Comparison of ENCODE assay signal across 20 mouse cellular contexts in genomic region chr8:78844559-78844958, GRCm38 (mm10). TPM values are rescaled to one million over a fixed set of nuclear protein-coding genes. Genes with fewer than 3 reads are reported as not detected.
DNase-seq lines count a peak whose midpoint lies in the region; ATAC-seq and TF ChIP-seq lines count a peak whose summit lies in the region.
"Had no signal": no experiment of that assay in that cellular context is flagged by ENCODE, and none has a peak within 500 bp of the region (broad histone marks: within the 10 kb centered on the region; RNA-seq: fewer than 3 reads in every experiment).

No protein-coding gene starts in this region.

- no peak for TF ChIP-seq CTCF in G1E (IDR thresholded peaks at IDR 0.05; ENCODE audit: low read depth, low read length)

- H3K4me2 ChIP-seq in hindbrain, embryonic 14.5 days (replicated peaks), result no peak overlapping the region
- H3K4me2 ChIP-seq: embryonic facial prominence, embryonic 12.5 days; forebrain, embryonic 13.5 days; forebrain, embryonic 15.5 days had no signal

- H3K27me3 ChIP-seq in heart, embryonic 10.5 days (ENCODE audit: insufficient read depth, poor library complexity, severe bottlenecking), result no peaks in the 10 kb centered on the region
- H3K27me3 ChIP-seq in G1E (ENCODE audit: insufficient read depth, low read length), result peaks cover 15% of the 10 kb centered on the region
- H3K27me3 ChIP-seq in hindbrain, embryonic 14.5 days (ENCODE audit: control insufficient read depth, insufficient read depth, low read length), result no peaks in the 10 kb centered on the region
- H3K27me3 ChIP-seq: embryonic facial prominence, embryonic 12.5 days; forebrain, embryonic 13.5 days; forebrain, embryonic 15.5 days had no signal

- H3K9ac ChIP-seq in hindbrain, embryonic 14.5 days, result no peak overlapping the region
- H3K9ac ChIP-seq: embryonic facial prominence, embryonic 12.5 days; forebrain, embryonic 13.5 days; forebrain, embryonic 15.5 days; forebrain, postnatal 0 days had no signal

- no peaks in the 10 kb centered on the region for H3K9me3 ChIP-seq in heart, embryonic 10.5 days
- H3K9me3 ChIP-seq in G1E (replicated peaks), result no peaks in the 10 kb centered on the region
- no peaks in the 10 kb centered on the region for H3K9me3 ChIP-seq in hindbrain, embryonic 14.5 days (ENCODE audit: control insufficient read depth, low read length)
- H3K9me3 ChIP-seq: embryonic facial prominence, embryonic 10.5 days; embryonic facial prominence, embryonic 12.5 days; forebrain, embryonic 13.5 days; forebrain, embryonic 15.5 days had no signal

- no peak overlapping the region for H3K4me3 ChIP-seq in heart, embryonic 10.5 days
- H3K4me3 ChIP-seq in G1E (ENCODE audit: low read depth, low read length), result no peak overlapping the region
- H3K4me3 ChIP-seq in hindbrain, embryonic 14.5 days (replicated peaks; ENCODE audit: low read length), result no peak overlapping the region
- H3K4me3 ChIP-seq: embryonic facial prominence, embryonic 10.5 days; embryonic facial prominence, embryonic 12.5 days; forebrain, embryonic 13.5 days; forebrain, embryonic 15.5 days had no signal

- 73% methylated on average over 5 of the region's 5 CpGs for WGBS in heart, embryonic 10.5 days
- 87% methylated on average over 5 of the region's 5 CpGs for WGBS in hindbrain, embryonic 14.5 days

- no peaks in the 10 kb centered on the region for H3K36me3 ChIP-seq in heart, embryonic 10.5 days
- no peaks in the 10 kb centered on the region for H3K36me3 ChIP-seq in G1E (replicated peaks)
- no peaks in the 10 kb centered on the region for H3K36me3 ChIP-seq in hindbrain, embryonic 14.5 days (replicated peaks; ENCODE audit: control insufficient read depth, insufficient read depth)
- H3K36me3 ChIP-seq: embryonic facial prominence, embryonic 10.5 days; embryonic facial prominence, embryonic 12.5 days; forebrain, embryonic 15.5 days had no signal

- no peaks in the 10 kb centered on the region for H3K4me1 ChIP-seq in heart, embryonic 10.5 days
- H3K4me1 ChIP-seq in G1E (ENCODE audit: insufficient read depth, low read depth, low read length), result no peaks in the 10 kb centered on the region; the same call in 1 of the 2 replicates
- H3K4me1 ChIP-seq in hindbrain, embryonic 14.5 days (replicated peaks; ENCODE audit: control insufficient read depth, insufficient read depth, low read length), result no peaks in the 10 kb centered on the region
- H3K4me1 ChIP-seq: embryonic facial prominence, embryonic 10.5 days; embryonic facial prominence, embryonic 12.5 days; forebrain, embryonic 13.5 days; forebrain, embryonic 15.5 days had no signal

- DNase-seq in heart, embryonic 10.5 days (ENCODE audit: low spot score), result peak; percentile 46
- no peak for DNase-seq in heart, adult 8-10 months (ENCODE audit: low spot score)
- DNase-seq in G1E (ENCODE audit: low spot score) (no peak), R1 (ENCODE audit: low read depth, low spot score) (peak; percentile 39)
- no peak for DNase-seq in hindbrain, embryonic 14.5 days (ENCODE audit: low spot score)
- DNase-seq: adrenal gland, adult 2 months; adrenal gland, postnatal 10 days; adrenal gland, postnatal 25 days; cerebellum, adult 11 months; cerebellum, adult 2 months; cerebellum, adult 9-10 months; cerebellum, postnatal 10 days; cerebellum, postnatal 25 days; forebrain, postnatal 0 days had no signal

- H3K27ac ChIP-seq in heart, embryonic 10.5 days, result no peak overlapping the region
- no peak overlapping the region for H3K27ac ChIP-seq in hindbrain, embryonic 14.5 days
- H3K27ac ChIP-seq: embryonic facial prominence, embryonic 10.5 days; embryonic facial prominence, embryonic 12.5 days; forebrain, embryonic 13.5 days; forebrain, embryonic 15.5 days had no signal

- peak; percentile 63; the same call in 1 of the 2 replicates for ATAC-seq in G1E (ENCODE audit: extremely low read depth, insufficient number of reproducible peaks, low FRiP score, poor library complexity, severe bottlenecking)
- no peak for ATAC-seq in hindbrain, embryonic 14.5 days (ENCODE audit: low FRiP score)
- no peak for ATAC-seq in megakaryocyte progenitor cell, adult 5-6 weeks (replicated peaks; ENCODE audit: poor library complexity)
- ATAC-seq: forebrain, embryonic 13.5 days; forebrain, embryonic 15.5 days; forebrain, postnatal 0 days; Patski had no signal

RNA-seq across cellular contexts. Expression of gene Lsm6, which starts 23.6 kb away (rescaled TPM):
- polyA plus RNA-seq in heart, embryonic 10.5 days (2016; fragmentation: Nextera tagmentation; extraction: Ambion mirVana), result 200 and 218 TPM in 2 replicates
- 10 to 100 TPM; 57.9 to 69.6 (median 63.4) TPM for total RNA-seq in heart, adult 8-10 months (2022)
- total RNA-seq in G1E (2014; fragmentation: Nextera tagmentation), result 42.7 and 49.4 TPM in 2 replicates
- total RNA-seq in G1E (2017), result 117 and 144 TPM in 2 replicates
- 2.2 and 3.8 TPM in 2 replicates for polyA plus RNA-seq in G1E (2012)
- polyA plus RNA-seq in hindbrain, embryonic 14.5 days (2014; fragmentation: Nextera tagmentation; extraction: Ambion mirVana), result 142 and 158 TPM in 2 replicates
- total RNA-seq in megakaryocyte progenitor cell, adult 5-6 weeks (2015), result 208 and 211 TPM in 2 replicates
- 214 and 218 TPM in 2 replicates for total RNA-seq in megakaryocyte progenitor cell, adult 5-6 weeks (2017)

Comparison
In these comparisons a context has a peak if more than half of its experiments do, and no peak if none do; other contexts are left out.
1. DNase-seq: peak in heart, embryonic 10.5 days (single experiment) and R1 (single experiment); none in heart, adult 8-10 months (single experiment), G1E (single experiment) and hindbrain, embryonic 14.5 days (single experiment).